Mouse (Mus musculus): ENCODE measurements around the gene Larp6. TPM values are rescaled to one million over a fixed set of nuclear protein-coding genes. Genes with fewer than 3 reads are reported as not detected.

Larp6 gene
- total RNA-seq, 2 experiments from 2014 or later = 2.3 to 3.0 TPM

- peak; percentile 33 to 59 for DNase-seq
Observed at GRCm38 (mm10) chr9:60759436-60760007, 46.7 kb downstream of the Larp6 start.

GRCm38 (mm10) chr9:60765181-60765580 lies 52.4 kb downstream of the Larp6 start:
- no peak for DNase-seq

GRCm38 (mm10) chr9:60768393-60768792 lies 55.6 kb downstream of the Larp6 start:
- no peak for DNase-seq

- DNase-seq = no peak
Observed at GRCm38 (mm10) chr9:60769711-60770111, 56.9 kb downstream of the Larp6 start.

- no peak for DNase-seq
Observed at GRCm38 (mm10) chr9:60773713-60774112, 60.9 kb downstream of the Larp6 start.

- no peak for DNase-seq
Observed at GRCm38 (mm10) chr9:60776899-60777298, 64.1 kb downstream of the Larp6 start.

- no peak for DNase-seq
Observed at GRCm38 (mm10) chr9:60782057-60782789, 69.4 kb downstream of the Larp6 start.

- DNase-seq = no peak
Observed at GRCm38 (mm10) chr9:60785069-60785468, 72.3 kb downstream of the Larp6 start.

GRCm38 (mm10) chr9:60787517-60788110 lies 74.8 kb downstream of the Larp6 start:
- DNase-seq = no peak

Other genes starting within 250 kb of the Larp6 start
- 1 to 10 TPM; 4.9 to 6.3 TPM for gene Thsd4, start 190.9 kb upstream of the Larp6 start, total RNA-seq (2021)
- gene Lrrc49, start 24.8 kb upstream of the Larp6 start, total RNA-seq (2021) = 10 to 100 TPM; 15.3 to 19.4 TPM
- gene Uaca, start 81.6 kb downstream of the Larp6 start, total RNA-seq (2021) = 10 to 100 TPM; 38.0 to 53.3 TPM

Measured in adrenal gland, postnatal 36 days (tissue).